Mouse (Mus musculus) olfactory bulb, adult 2 months (tissue): ENCODE results near the gene Il17f. TPM values are rescaled to one million over a fixed set of nuclear protein-coding genes. Genes with fewer than 3 reads are reported as not detected.
"Not testable (repeated sequence)": the region's sequence is repeated elsewhere in the genome, so short reads cannot be mapped to it uniquely, and the experiment has no call there.

Experiments
- H3K27ac ChIP-seq: fragments of 200-500 bp; 2 replicates; pipeline ENCODE4 v1.5.1; 2012; ENCODE audit warnings: low read depth, low read length; ENCODE audit not compliant: insufficient read depth
- H3K4me1 ChIP-seq: fragments of 200-500 bp; 2 replicates; pipeline ENCODE4 v1.6.1; 2012; ENCODE audit warnings: low read length; ENCODE audit not compliant: control insufficient read depth, insufficient read depth
- H3K4me3 ChIP-seq: fragments of 200-500 bp; 2 replicates; pipeline ENCODE4 v1.5.1; 2012; ENCODE audit warnings: mild to moderate bottlenecking, low read depth, low read length, moderate library complexity; ENCODE audit not compliant: insufficient read depth
- CTCF ChIP-seq: fragments of 200-500 bp; IDR thresholded peaks from 2 replicates; pipeline ENCODE4 v1.5.1; 2012; ENCODE audit warnings: low read depth, mild to moderate bottlenecking, low read length, moderate library complexity; ENCODE audit not compliant: insufficient read depth
- POLR2A ChIP-seq: fragments of 200-500 bp; IDR thresholded peaks from 2 replicates; pipeline ENCODE4 v1.6.1; 2012; ENCODE audit warnings: mild to moderate bottlenecking, low read depth, low read length, moderate library complexity; ENCODE audit not compliant: insufficient read depth
- WGBS: fragments of 180-500 bp; shearing (Covaris S2); methylation state at CpG from one replicate; pipeline ENCODE4 v1.1.7; 2018; 5-methylcytosine and 5-hydroxymethylcytosine counted together
- polyA plus RNA-seq: library from polyadenylated mRNA; stranded (reverse); fragments of >200 nt; gene quantifications from 2 replicates; pipeline ENCODE4 v1.2.4, GENCODE M21; 2012; ENCODE audit warnings: low replicate concordance; ENCODE audit not compliant: missing spikeins, insufficient read depth, insufficient read length

The Il17f gene
- not detected in 2 replicates for polyA plus RNA-seq

- not testable (repeated sequence) for H3K4me1 ChIP-seq, H3K4me3 ChIP-seq, H3K27ac ChIP-seq
- WGBS: 88% methylated on average over 1 of the region's 1 CpGs
Observed at GRCm38 (mm10) chr1:20790517-20790916, at the start of gene Il17f. Il17f (minus strand) TSS chr1:20790617.

DNA sequence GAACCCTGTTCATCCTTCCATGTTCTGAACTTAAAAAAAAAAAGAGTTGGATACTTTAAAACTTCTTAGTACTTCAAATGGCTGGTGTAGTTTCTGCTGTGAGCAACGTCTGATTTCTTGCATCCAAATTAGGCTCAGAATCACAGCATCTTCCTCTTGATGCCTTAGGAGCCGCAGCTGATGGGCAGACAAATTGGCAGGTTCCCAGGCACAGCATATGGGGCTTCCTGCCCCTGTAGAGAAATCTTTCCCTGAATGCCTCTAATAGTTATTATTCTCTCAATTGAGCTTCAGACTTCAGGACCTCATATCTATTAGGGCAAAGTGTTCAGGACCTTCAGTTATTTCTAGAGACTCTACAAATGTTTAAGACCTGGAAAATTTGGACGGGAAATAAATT is 49.5 kb upstream of the Il17f start:
- 51% methylated on average over 3 of the region's 3 CpGs for WGBS
- H3K4me1 ChIP-seq: no peaks in the 10 kb centered on the region
- no peak overlapping the region for H3K4me3 ChIP-seq
- no peak for TF ChIP-seq POLR2A
- no peak for TF ChIP-seq CTCF
- H3K27ac ChIP-seq: no peak overlapping the region

GRCm38 (mm10) chr1:20836551-20837125 is 46.2 kb upstream of the Il17f start:
- Histone ChIP-seq H3K4me1 (no peaks in the 10 kb centered on the region), H3K4me3 (no peak overlapping the region), H3K27ac (no peak overlapping the region)
- TF ChIP-seq POLR2A: no peak
- TF ChIP-seq CTCF: no peak
- 84% methylated on average over 3 of the region's 3 CpGs for WGBS

DNA sequence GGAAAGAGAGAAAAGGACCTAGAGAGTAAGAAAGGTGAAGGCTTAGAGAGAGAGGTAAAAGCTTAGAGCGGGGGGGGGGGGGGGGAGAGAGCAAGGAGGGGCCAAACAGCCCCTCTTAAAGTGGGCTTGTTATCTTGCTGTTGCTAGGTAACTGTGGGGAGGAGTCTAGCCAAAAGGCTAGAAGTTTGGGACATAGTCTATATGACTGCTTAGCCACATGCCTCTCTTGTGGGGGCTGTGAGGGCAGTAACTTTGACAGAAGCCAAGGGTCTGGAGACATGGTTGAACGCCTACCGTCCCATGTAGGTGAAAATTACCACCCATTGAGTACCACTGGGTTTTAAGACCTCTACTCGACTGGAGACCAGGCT is 42.7 kb upstream of the Il17f start:
- no peak overlapping the region for H3K27ac ChIP-seq
- 92% methylated on average over 3 of the region's 4 CpGs for WGBS
- H3K4me3 ChIP-seq: no peak overlapping the region
- TF ChIP-seq POLR2A (no peak), CTCF (no peak)
- no peaks in the 10 kb centered on the region for H3K4me1 ChIP-seq

DNA sequence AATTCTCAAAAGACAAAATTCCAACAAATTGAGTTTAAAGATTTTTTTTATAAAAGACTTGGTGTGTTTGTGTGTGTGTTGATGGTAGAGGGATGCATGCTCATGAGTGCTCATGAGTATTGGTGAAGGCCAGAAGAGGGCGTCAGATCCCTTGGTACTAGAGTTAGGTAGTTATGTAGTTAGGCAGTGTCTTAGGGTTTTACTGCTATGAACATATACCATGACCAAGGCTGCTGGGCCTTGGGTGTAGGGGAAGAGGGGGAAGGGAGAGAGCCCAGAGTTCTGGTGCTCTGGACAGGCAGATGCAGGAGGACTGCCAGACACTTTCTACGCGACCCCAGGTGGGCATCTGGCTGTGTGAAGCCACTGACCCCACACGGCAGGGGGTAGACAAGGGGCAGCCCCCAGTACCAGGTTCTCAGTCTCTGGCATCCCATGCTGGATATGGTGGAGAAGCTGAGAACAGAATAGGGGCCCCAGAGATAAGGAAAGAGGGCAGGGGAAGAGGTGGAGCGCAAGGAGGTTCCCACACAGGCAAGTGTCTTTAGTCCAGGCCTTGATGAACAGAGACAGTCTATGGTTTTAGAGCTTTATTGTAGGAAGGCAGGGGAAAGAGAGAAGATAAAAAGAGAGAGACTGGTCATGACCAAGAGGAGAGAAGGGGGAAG is 42.2 kb upstream of the Il17f start:
- Histone ChIP-seq H3K4me3 (no peak overlapping the region), H3K27ac (no peak overlapping the region), H3K4me1 (no peaks in the 10 kb centered on the region)
- 83% methylated on average over 5 of the region's 5 CpGs for WGBS
- TF ChIP-seq CTCF: no peak
- TF ChIP-seq POLR2A: no peak

- WGBS: 95% methylated on average over 1 of the region's 1 CpGs
- no peak overlapping the region for H3K4me3 ChIP-seq
- no peak overlapping the region for H3K27ac ChIP-seq
- no peaks in the 10 kb centered on the region for H3K4me1 ChIP-seq
- TF ChIP-seq POLR2A (no peak), CTCF (no peak)
Observed at GRCm38 (mm10) chr1:20830546-20830945, 40.1 kb upstream of the Il17f start.

DNA sequence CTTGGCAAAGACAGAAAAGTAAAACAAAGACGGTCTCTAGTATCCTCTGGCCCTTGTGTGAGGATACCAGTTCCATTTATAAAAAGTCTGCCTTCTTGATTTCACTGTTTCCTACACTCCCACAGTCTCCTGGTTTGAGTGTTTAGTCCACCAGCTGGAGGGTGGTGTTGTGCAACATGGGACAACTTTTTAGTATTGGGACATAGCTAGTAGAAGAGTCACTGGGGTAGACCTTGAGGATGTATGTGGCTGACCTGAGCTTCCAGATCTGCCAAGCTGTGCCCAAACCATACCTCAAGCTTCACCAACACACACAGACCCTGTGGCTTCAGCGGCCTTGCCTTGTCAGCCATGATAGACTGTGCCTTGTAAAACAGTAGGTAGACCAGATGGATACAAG is 37.6 kb upstream of the Il17f start:
- Histone ChIP-seq H3K4me1 (no peaks in the 10 kb centered on the region), H3K27ac (no peak overlapping the region), H3K4me3 (no peak overlapping the region)
- no peak for TF ChIP-seq POLR2A
- TF ChIP-seq CTCF: no peak
- WGBS: 93% methylated on average over 2 of the region's 2 CpGs

DNA sequence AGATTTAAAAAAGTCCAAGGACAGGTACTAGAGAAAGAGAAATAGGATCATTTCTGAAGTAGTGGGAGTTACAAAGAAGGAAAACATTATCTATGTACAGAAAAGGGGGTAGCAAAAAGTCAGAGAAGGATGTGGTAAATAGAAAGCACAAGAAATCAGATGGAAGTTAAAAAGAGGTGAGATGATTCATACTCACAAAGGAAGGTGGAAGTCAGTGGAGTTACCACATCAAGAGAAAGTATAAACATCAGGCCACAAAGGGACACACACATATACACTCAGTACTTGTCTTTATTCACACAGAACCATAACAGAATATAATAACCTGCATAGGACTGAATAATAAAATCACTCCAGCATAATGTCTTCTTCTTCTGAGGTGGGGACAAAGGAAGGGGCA is 34.6 kb upstream of the Il17f start:
- no peak for TF ChIP-seq CTCF
- no peak for TF ChIP-seq POLR2A
- Histone ChIP-seq H3K4me3 (no peak overlapping the region), H3K4me1 (no peaks in the 10 kb centered on the region), H3K27ac (no peak overlapping the region)

DNA sequence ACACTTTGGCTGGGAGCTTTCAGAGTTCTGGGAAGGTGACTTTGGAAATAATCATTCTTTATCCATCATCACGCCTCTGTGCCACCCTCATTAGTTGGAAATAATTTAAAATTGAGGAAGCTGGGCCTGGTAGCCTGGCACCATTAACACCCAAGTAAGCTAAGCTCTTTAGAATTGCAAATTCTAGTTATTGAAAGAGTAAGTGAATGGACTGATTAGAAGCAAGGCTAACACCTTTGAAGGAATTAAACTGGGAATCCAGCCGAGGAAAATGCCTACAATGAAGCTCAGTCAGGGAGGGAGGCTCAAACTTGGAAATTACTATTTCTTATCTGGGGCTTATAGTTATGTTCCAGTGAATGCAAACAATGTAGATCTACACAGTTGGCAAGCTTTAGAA is 33.5 kb upstream of the Il17f start:
- no peak overlapping the region for H3K4me3 ChIP-seq
- H3K27ac ChIP-seq: no peak overlapping the region
- no peaks in the 10 kb centered on the region for H3K4me1 ChIP-seq
- no peak for TF ChIP-seq CTCF
- no peak for TF ChIP-seq POLR2A
- 51% methylated on average over 2 of the region's 2 CpGs for WGBS
